Mouse (Mus musculus): ENCODE measurements around the gene Evx1. TPM values are rescaled to one million over a fixed set of nuclear protein-coding genes. Genes with fewer than 3 reads are reported as not detected.

Gene Evx1
- 0.32 and 0.54 TPM in 2 replicates for total RNA-seq (2012; rRNA removed)

DNA sequence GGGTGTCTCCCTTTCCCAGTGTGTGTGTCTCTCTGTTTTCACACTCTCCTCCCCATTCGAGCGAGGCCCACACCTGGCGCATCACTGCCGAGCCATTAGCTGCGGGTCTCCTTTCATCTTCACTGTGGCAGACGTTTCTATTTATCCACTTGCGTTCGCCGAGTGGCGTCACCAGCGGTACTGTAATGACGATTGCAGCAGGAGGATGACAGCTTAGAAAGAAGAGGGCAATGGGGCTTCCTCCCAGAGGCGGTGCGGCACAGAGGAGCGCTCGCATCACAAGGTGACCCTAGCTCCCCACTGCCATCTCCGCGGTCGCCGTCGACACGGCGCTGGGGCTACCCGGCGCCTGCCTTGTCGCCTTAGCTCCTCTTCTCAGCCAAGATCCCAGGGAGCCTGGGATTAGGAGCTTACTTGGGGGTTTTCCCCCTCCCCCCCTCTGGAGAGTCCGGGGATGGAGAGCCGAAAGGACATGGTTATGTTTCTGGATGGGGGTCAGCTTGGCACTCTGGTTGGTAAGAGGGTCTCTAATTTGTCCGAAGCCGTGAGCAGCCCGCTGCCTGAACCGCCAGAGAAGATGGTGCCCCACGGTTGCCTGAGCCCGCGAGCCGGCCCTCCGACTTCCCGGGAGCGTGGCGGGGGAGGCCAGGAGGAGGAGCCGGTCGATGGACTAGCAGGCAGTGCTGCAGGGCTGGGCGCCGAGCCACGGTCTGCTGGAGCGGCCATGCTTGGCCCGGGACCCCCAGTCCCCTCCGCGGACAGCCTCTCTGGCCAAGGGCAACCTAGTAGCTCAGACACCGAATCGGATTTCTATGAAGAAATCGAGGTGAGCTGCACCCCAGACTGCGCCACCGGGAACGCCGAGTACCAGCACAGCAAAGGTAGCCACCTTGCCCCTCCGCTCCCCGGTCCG is at the start of gene Evx1:
Gene Evx1, plus strand, starts transcription at position 108 of the 913 bp plus-strand sequence.
- Histone ChIP-seq H3K9me3 (ENCODE audit: control insufficient read depth, insufficient read depth, low read depth, low read length) (no peaks in the 10 kb centered on the region), H3K36me3 (ENCODE audit: control insufficient read depth, insufficient read depth, low read length, poor library complexity, severe bottlenecking) (no peaks in the 10 kb centered on the region), H3K4me1 (ENCODE audit: control insufficient read depth in 2 of 2, insufficient read depth in 2 of 2, low read length in 2 of 2, poor library complexity in 1 of 2) (peaks cover 0 to 18% of the 10 kb centered on the region in 2 experiments; a peak in 1 of 4 replicates), H3K9ac (ENCODE audit: insufficient read depth, low read depth, low read length, poor library complexity, severe bottlenecking) (no peak within 1 kb of the TSS), H3K27ac (ENCODE audit: insufficient read depth, low read depth, low read length, poor library complexity, severe bottlenecking) (no peak within 1 kb of the TSS), H3K4me3 (ENCODE audit: insufficient read depth in 1 of 2, low read depth in 1 of 2, low read length in 2 of 2, poor library complexity in 1 of 2, severe bottlenecking in 1 of 2) (peak within 1 kb of the TSS; percentile 31 to 40)
- DNase-seq (ENCODE audit: low read depth, low spot score) = no peak
- in situ Hi-C loops (cut with MboI; ENCODE audit: low sequenced_read_pairs in 2 of 2, unreplicated experiment in 2 of 2) = loop anchor here (5.0 to 10.0 kb wide), 6 partner anchors 46 to 1139 kb away; partner anchors contain the start of genes 5730596B20Rik (in 1 of the 2) and Hoxa2 (in 1 of the 2)
- TF ChIP-seq ZNF384 (IDR thresholded peaks at IDR 0.05; ENCODE audit: low read depth, low read length) = no peak
- no peak for TF ChIP-seq ZC3H11A (IDR thresholded peaks at IDR 0.05; ENCODE audit: borderline replicate concordance, low read depth, low read length)
- TF ChIP-seq HCFC1 (IDR thresholded peaks at IDR 0.05; ENCODE audit: borderline replicate concordance, insufficient read depth, low read length) = no peak
- no peak for TF ChIP-seq CHD2 (IDR thresholded peaks at IDR 0.05; ENCODE audit: low read depth, low read length)
- no peak for TF ChIP-seq MAFK (IDR thresholded peaks at IDR 0.05; ENCODE audit: insufficient read depth, low read depth, low read length)

DNA sequence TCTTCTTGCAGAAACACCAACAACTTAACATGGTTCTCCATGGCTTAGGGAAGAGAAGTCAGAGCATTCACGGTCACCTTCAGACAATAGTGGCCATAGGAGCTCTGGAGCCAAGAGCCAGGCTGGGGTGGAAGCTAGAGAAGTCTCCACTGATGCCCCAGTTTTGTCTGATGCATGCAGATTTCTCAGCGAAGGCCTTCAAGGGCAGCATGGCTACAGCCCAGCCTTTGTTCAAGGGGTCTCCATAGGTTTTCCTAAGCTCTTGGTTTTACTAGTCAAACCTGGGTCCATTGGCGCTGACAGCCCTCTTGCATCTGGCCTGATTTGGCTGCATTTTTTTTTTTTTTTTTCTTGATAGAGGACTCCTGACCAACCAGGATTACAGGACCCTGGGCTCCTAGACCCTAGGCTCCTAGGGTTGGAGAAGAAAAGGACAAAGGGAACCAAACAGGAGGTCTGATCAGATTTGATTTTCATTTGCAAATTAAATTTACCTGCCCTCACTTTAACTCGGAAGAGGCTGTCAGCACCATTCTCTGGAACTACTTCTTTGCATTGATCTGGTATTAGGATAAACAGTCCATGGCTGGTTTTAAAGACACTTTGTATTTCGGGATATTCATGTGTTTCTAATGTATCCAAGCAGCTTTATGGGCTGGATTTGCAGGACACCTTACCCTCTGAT is 49.0 kb upstream of the Evx1 start:
- in situ Hi-C loops (cut with MboI; ENCODE audit: low sequenced_read_pairs in 2 of 2, unreplicated experiment in 2 of 2) = loop anchor here in 1 of 2 experiments (25.0 kb wide), 1 partner anchor 1023 kb away; the partner anchor contains the start of gene Creb5
- H3K9ac ChIP-seq (ENCODE audit: insufficient read depth, low read depth, low read length, poor library complexity, severe bottlenecking) = no peak overlapping the region
- H3K36me3 ChIP-seq (ENCODE audit: control insufficient read depth, insufficient read depth, low read length, poor library complexity, severe bottlenecking) = no peaks in the 10 kb centered on the region
- no peak for DNase-seq (ENCODE audit: low read depth, low spot score)
- no peaks in the 10 kb centered on the region for H3K9me3 ChIP-seq (ENCODE audit: control insufficient read depth, insufficient read depth, low read depth, low read length)
- H3K27ac ChIP-seq (ENCODE audit: insufficient read depth, low read depth, low read length, poor library complexity, severe bottlenecking) = no peak overlapping the region
- 0 out of 4 replicates have a peak, but pooled peaks cover 0 to 2% of the 10 kb centered on the region in 2 experiments for H3K4me1 ChIP-seq (ENCODE audit: control insufficient read depth in 2 of 2, insufficient read depth in 2 of 2, low read length in 2 of 2, poor library complexity in 1 of 2)
- TF ChIP-seq CHD2 (IDR thresholded peaks at IDR 0.05; ENCODE audit: low read depth, low read length) = no peak
- TF ChIP-seq HCFC1 (IDR thresholded peaks at IDR 0.05; ENCODE audit: borderline replicate concordance, insufficient read depth, low read length) = no peak
- TF ChIP-seq ZC3H11A (IDR thresholded peaks at IDR 0.05; ENCODE audit: borderline replicate concordance, low read depth, low read length) = no peak
- no peak for TF ChIP-seq MAFK (IDR thresholded peaks at IDR 0.05; ENCODE audit: insufficient read depth, low read depth, low read length)
- H3K4me3 ChIP-seq (ENCODE audit: insufficient read depth in 1 of 2, low read depth in 1 of 2, low read length in 2 of 2, poor library complexity in 1 of 2, severe bottlenecking in 1 of 2) = no peak overlapping the region

DNA sequence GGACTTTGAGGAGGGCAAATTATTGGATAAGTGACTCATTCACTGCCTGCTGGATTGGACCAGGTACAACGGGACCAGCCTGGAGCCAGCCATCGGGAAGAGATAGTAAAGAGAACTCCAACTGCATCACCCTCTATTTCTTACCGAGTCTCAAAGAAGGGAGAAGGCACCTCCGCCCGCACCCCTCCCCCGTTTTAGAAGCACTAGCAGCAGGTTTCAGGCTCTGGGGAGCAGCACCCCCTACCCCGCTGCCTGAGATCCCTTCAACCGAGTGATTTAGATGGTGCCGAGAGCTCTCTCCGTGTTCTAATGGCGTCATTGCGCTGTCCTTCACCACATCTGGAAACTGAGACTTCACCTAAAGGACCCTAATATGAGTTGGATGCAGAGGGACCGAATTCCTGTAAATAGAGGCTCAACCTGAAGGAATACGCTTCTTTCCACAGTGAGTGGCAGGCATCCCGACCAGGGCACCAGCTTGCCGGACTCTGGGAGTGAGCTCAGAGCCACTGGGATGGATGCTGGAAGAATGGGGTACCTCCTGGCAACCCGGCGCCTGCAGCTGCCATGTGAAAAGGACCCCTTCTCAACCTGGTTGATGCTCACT is 47.9 kb upstream of the Evx1 start:
- Histone ChIP-seq H3K9ac (ENCODE audit: insufficient read depth, low read depth, low read length, poor library complexity, severe bottlenecking) (no peak overlapping the region), H3K9me3 (ENCODE audit: control insufficient read depth, insufficient read depth, low read depth, low read length) (no peaks in the 10 kb centered on the region), H3K4me3 (ENCODE audit: insufficient read depth in 1 of 2, low read depth in 1 of 2, low read length in 2 of 2, poor library complexity in 1 of 2, severe bottlenecking in 1 of 2) (no peak overlapping the region), H3K36me3 (ENCODE audit: control insufficient read depth, insufficient read depth, low read length, poor library complexity, severe bottlenecking) (no peaks in the 10 kb centered on the region), H3K27ac (ENCODE audit: insufficient read depth, low read depth, low read length, poor library complexity, severe bottlenecking) (no peak overlapping the region), H3K4me1 (ENCODE audit: control insufficient read depth in 2 of 2, insufficient read depth in 2 of 2, low read length in 2 of 2, poor library complexity in 1 of 2) (no peaks in the 10 kb centered on the region)
- in situ Hi-C loops (cut with MboI; ENCODE audit: low sequenced_read_pairs in 2 of 2, unreplicated experiment in 2 of 2) = loop anchor here in 1 of 2 experiments (5.0 to 25.0 kb wide), 2 partner anchors 47 to 1022 kb away; partner anchors contain the start of genes Creb5 and Evx1
- DNase-seq (ENCODE audit: low read depth, low spot score) = no peak
- TF ChIP-seq ZC3H11A (IDR thresholded peaks at IDR 0.05; ENCODE audit: borderline replicate concordance, low read depth, low read length) = no peak
- TF ChIP-seq HCFC1 (IDR thresholded peaks at IDR 0.05; ENCODE audit: borderline replicate concordance, insufficient read depth, low read length) = no peak
- TF ChIP-seq CHD2 (IDR thresholded peaks at IDR 0.05; ENCODE audit: low read depth, low read length) = no peak
- TF ChIP-seq MAFK (IDR thresholded peaks at IDR 0.05; ENCODE audit: insufficient read depth, low read depth, low read length) = no peak
- no peak for TF ChIP-seq ZNF384 (IDR thresholded peaks at IDR 0.05; ENCODE audit: low read depth, low read length)
